Mouse (Mus musculus): Measurements from ENCODE around the gene Lrrc1. TPM values are rescaled to one million over a fixed set of nuclear protein-coding genes. Genes with fewer than 3 reads are reported as not detected.

Gene Lrrc1
- polyA plus RNA-seq, 1 experiment from 2014 or later = 10.6 TPM

GRCm38 (mm10) chr9:77469791-77470607 lies 74.7 kb downstream of the Lrrc1 start:
- Histone ChIP-seq H3K4me2 (ENCODE audit: low read length) (peak overlapping the region; percentile 22; the same call in 1 of the 2 replicates), H3K36me3 (ENCODE audit: control insufficient read depth, insufficient read depth, low read length) (peaks cover 6% of the 10 kb centered on the region; the same call in 1 of the 2 replicates), H3K27me3 (replicated peaks; ENCODE audit: control insufficient read depth, insufficient read depth, low read length) (no peaks in the 10 kb centered on the region), H3K27ac (ENCODE audit: low read depth, low read length) (no peak overlapping the region), H3K9ac (ENCODE audit: low read length) (no peak overlapping the region), H3K4me1 (ENCODE audit: control insufficient read depth, insufficient read depth, low read length) (peaks cover 6% of the 10 kb centered on the region), H3K4me3 (ENCODE audit: low read depth, low read length) (no peak overlapping the region), H3K9me3 (replicated peaks; ENCODE audit: control insufficient read depth, low read length) (no peaks in the 10 kb centered on the region)
- DNase-seq (ENCODE audit: low spot score) = peak; percentile 64
- peak; percentile 86 for ATAC-seq
- WGBS = 44% methylated on average over 20 of the region's 20 CpGs

DNA sequence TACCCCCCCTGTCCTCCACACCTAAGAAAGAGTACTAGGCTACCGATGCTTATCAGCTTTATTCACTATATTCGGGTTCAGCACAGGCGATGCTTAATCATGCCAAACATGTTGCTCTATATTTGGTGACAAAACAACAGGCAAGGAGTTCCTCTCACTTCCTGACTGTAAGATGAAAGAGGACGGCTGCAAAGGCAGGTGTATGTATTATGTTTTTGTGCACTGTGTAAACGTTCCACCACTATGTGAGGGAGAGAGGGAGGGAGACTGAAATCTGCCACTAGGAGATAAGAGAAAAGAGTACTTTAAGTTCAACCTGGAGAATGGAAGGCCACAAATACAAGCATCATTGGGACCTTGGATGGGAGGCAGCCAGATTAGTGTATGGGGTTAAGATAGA lies 77.7 kb downstream of the Lrrc1 start:
- H3K36me3 ChIP-seq (ENCODE audit: control insufficient read depth, insufficient read depth, low read length) = peaks cover 6% of the 10 kb centered on the region; the same call in 1 of the 2 replicates
- H3K9ac ChIP-seq (ENCODE audit: low read length) = no peak overlapping the region
- H3K4me2 ChIP-seq (ENCODE audit: low read length) = no peak overlapping the region
- H3K4me1 ChIP-seq (ENCODE audit: control insufficient read depth, insufficient read depth, low read length) = peaks cover 9% of the 10 kb centered on the region
- H3K27me3 ChIP-seq (replicated peaks; ENCODE audit: control insufficient read depth, insufficient read depth, low read length) = no peaks in the 10 kb centered on the region
- no peak overlapping the region for H3K27ac ChIP-seq (ENCODE audit: low read depth, low read length)
- H3K9me3 ChIP-seq (replicated peaks; ENCODE audit: control insufficient read depth, low read length) = no peaks in the 10 kb centered on the region
- ATAC-seq = no peak
- WGBS = 88% methylated on average over 5 of the region's 5 CpGs
- DNase-seq (ENCODE audit: low spot score) = no peak
- H3K4me3 ChIP-seq (ENCODE audit: low read depth, low read length) = no peak overlapping the region

DNA sequence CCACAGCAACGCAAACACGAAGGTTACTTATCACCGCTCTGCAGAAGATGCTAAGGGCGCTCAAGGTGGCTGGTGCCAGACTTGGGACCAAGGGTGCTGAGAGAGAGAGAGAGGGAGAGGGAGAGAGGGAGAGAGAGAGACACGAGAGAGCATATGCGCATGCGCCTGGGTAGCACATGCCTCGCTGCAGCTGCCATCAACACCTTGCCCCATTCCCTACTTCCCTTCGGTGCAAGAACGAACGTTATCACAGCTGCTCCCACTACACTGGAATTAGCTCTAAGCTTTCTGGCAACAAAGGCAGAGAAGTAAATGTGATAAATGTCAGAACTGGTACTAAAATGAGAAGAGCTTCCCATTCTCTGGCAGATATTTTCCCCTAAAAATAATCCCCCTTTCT lies 79.3 kb downstream of the Lrrc1 start:
- DNase-seq (ENCODE audit: low spot score) = peak; percentile 42
- no peak for ATAC-seq
- H3K36me3 ChIP-seq (ENCODE audit: control insufficient read depth, insufficient read depth, low read length) = peaks cover 6% of the 10 kb centered on the region; the same call in 1 of the 2 replicates
- no peak overlapping the region for H3K9ac ChIP-seq (ENCODE audit: low read length)
- no peak overlapping the region for H3K27ac ChIP-seq (ENCODE audit: low read depth, low read length)
- H3K4me3 ChIP-seq (ENCODE audit: low read depth, low read length) = no peak overlapping the region
- H3K4me1 ChIP-seq (ENCODE audit: control insufficient read depth, insufficient read depth, low read length) = peaks cover 9% of the 10 kb centered on the region
- 78% methylated on average over 11 of the region's 11 CpGs for WGBS
- no peak overlapping the region for H3K4me2 ChIP-seq (ENCODE audit: low read length)
- H3K27me3 ChIP-seq (replicated peaks; ENCODE audit: control insufficient read depth, insufficient read depth, low read length) = no peaks in the 10 kb centered on the region
- H3K9me3 ChIP-seq (replicated peaks; ENCODE audit: control insufficient read depth, low read length) = no peaks in the 10 kb centered on the region

DNA sequence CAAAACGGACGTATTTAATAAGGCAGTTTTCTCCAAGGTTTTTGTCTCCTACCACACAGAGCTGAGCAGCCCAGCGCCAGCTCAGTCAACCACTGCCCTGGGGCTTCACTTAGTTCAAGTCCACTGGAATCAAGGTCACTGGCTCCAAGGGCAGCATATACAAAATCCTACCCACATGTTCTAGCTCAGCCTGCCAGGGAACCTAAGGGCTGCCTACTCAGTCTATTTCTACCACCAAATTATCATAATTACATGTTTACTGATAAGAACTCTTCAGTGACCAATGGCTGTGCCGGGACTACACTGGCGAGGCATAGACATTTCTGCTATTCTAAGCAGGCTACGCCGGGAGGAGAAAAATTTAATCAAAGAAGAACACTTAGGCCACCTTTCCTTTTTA lies 80.8 kb downstream of the Lrrc1 start:
- no peak overlapping the region for H3K4me3 ChIP-seq (ENCODE audit: low read depth, low read length)
- no peaks in the 10 kb centered on the region for H3K27me3 ChIP-seq (replicated peaks; ENCODE audit: control insufficient read depth, insufficient read depth, low read length)
- H3K9me3 ChIP-seq (replicated peaks; ENCODE audit: control insufficient read depth, low read length) = no peaks in the 10 kb centered on the region
- no peak for ATAC-seq
- peaks cover 6% of the 10 kb centered on the region; the same call in 1 of the 2 replicates for H3K36me3 ChIP-seq (ENCODE audit: control insufficient read depth, insufficient read depth, low read length)
- 0 out of 2 replicates have a peak, but pooled peaks cover 3% of the 10 kb centered on the region for H3K4me1 ChIP-seq (ENCODE audit: control insufficient read depth, insufficient read depth, low read length)
- H3K4me2 ChIP-seq (ENCODE audit: low read length) = no peak overlapping the region
- H3K9ac ChIP-seq (ENCODE audit: low read length) = no peak overlapping the region
- 76% methylated on average over 7 of the region's 7 CpGs for WGBS
- H3K27ac ChIP-seq (ENCODE audit: low read depth, low read length) = no peak overlapping the region
- DNase-seq (ENCODE audit: low spot score) = no peak

GRCm38 (mm10) chr9:77463195-77463594 lies 81.5 kb downstream of the Lrrc1 start:
- H3K9ac ChIP-seq (ENCODE audit: low read length) = no peak overlapping the region
- H3K36me3 ChIP-seq (ENCODE audit: control insufficient read depth, insufficient read depth, low read length) = peaks cover 2% of the 10 kb centered on the region; the same call in 1 of the 2 replicates
- no peaks in the 10 kb centered on the region for H3K27me3 ChIP-seq (replicated peaks; ENCODE audit: control insufficient read depth, insufficient read depth, low read length)
- H3K4me1 ChIP-seq (ENCODE audit: control insufficient read depth, insufficient read depth, low read length) = 0 out of 2 replicates have a peak, but pooled peaks cover 3% of the 10 kb centered on the region
- DNase-seq (ENCODE audit: low spot score) = no peak
- H3K9me3 ChIP-seq (replicated peaks; ENCODE audit: control insufficient read depth, low read length) = no peaks in the 10 kb centered on the region
- H3K4me3 ChIP-seq (ENCODE audit: low read depth, low read length) = no peak overlapping the region
- H3K4me2 ChIP-seq (ENCODE audit: low read length) = no peak overlapping the region
- 76% methylated on average over 4 of the region's 4 CpGs for whole genome bisulfite sequencing
- H3K27ac ChIP-seq (ENCODE audit: low read depth, low read length) = no peak overlapping the region
- ATAC-seq = no peak

- Histone ChIP-seq H3K9ac (ENCODE audit: low read length) (no peak overlapping the region), H3K4me3 (ENCODE audit: low read depth, low read length) (no peak overlapping the region), H3K9me3 (replicated peaks; ENCODE audit: control insufficient read depth, low read length) (no peaks in the 10 kb centered on the region), H3K4me2 (ENCODE audit: low read length) (no peak overlapping the region), H3K36me3 (ENCODE audit: control insufficient read depth, insufficient read depth, low read length) (no peaks in the 10 kb centered on the region), H3K27ac (ENCODE audit: low read depth, low read length) (no peak overlapping the region), H3K4me1 (ENCODE audit: control insufficient read depth, insufficient read depth, low read length) (0 out of 2 replicates have a peak, but pooled peaks cover 3% of the 10 kb centered on the region), H3K27me3 (replicated peaks; ENCODE audit: control insufficient read depth, insufficient read depth, low read length) (no peaks in the 10 kb centered on the region)
- WGBS = 78% methylated on average over 9 of the region's 9 CpGs
- DNase-seq (ENCODE audit: low spot score) = no peak
- ATAC-seq = no peak
These were observed 83.2 kb downstream of the Lrrc1 start for GRCm38 (mm10) chr9:77461371-77461915.

GRCm38 (mm10) chr9:77460408-77460807 lies 84.3 kb downstream of the Lrrc1 start:
- H3K9me3 ChIP-seq (replicated peaks; ENCODE audit: control insufficient read depth, low read length) = no peaks in the 10 kb centered on the region
- H3K27ac ChIP-seq (ENCODE audit: low read depth, low read length) = no peak overlapping the region
- no peak overlapping the region for H3K4me3 ChIP-seq (ENCODE audit: low read depth, low read length)
- 0 out of 2 replicates have a peak, but pooled peaks cover 3% of the 10 kb centered on the region for H3K4me1 ChIP-seq (ENCODE audit: control insufficient read depth, insufficient read depth, low read length)
- DNase-seq (ENCODE audit: low spot score) = no peak
- H3K4me2 ChIP-seq (ENCODE audit: low read length) = no peak overlapping the region
- no peak overlapping the region for H3K9ac ChIP-seq (ENCODE audit: low read length)
- ATAC-seq = no peak
- no peaks in the 10 kb centered on the region for H3K36me3 ChIP-seq (ENCODE audit: control insufficient read depth, insufficient read depth, low read length)
- WGBS = 93% methylated on average over 14 of the region's 14 CpGs
- no peaks in the 10 kb centered on the region for H3K27me3 ChIP-seq (replicated peaks; ENCODE audit: control insufficient read depth, insufficient read depth, low read length)

DNA sequence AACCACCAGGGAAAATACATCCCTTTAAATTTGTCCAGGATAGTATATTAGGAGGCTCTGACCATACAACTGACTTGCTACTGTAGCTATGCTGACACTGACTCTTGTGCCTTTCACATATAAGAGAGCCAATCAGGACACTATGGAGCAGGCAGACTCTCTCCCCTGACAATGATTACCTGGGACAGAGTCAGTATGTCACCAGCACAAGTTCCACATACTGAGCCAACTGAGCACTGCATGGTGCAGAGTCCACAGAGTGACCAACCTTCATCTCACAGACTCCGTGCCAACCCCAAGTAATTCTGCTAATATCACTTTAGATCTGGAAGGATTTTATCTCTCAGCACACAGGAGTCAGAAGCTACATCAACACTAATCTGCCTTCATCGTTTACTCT lies 85.3 kb downstream of the Lrrc1 start:
- 93% methylated on average over 2 of the region's 2 CpGs for WGBS
- Histone ChIP-seq H3K27ac (ENCODE audit: low read depth, low read length) (no peak overlapping the region), H3K4me3 (ENCODE audit: low read depth, low read length) (no peak overlapping the region), H3K4me2 (ENCODE audit: low read length) (no peak overlapping the region), H3K4me1 (ENCODE audit: control insufficient read depth, insufficient read depth, low read length) (0 out of 2 replicates have a peak, but pooled peaks cover 3% of the 10 kb centered on the region), H3K36me3 (ENCODE audit: control insufficient read depth, insufficient read depth, low read length) (no peaks in the 10 kb centered on the region), H3K9ac (ENCODE audit: low read length) (no peak overlapping the region), H3K9me3 (replicated peaks; ENCODE audit: control insufficient read depth, low read length) (no peaks in the 10 kb centered on the region), H3K27me3 (replicated peaks; ENCODE audit: control insufficient read depth, insufficient read depth, low read length) (no peaks in the 10 kb centered on the region)
- DNase-seq (ENCODE audit: low spot score) (no peak), ATAC-seq (no peak)
